Mouse (Mus musculus): ENCODE results near the gene Itga2. TPM values are rescaled to one million over a fixed set of nuclear protein-coding genes. Genes with fewer than 3 reads are reported as not detected.

Gene Itga2
- total RNA-seq, 1 experiment: 0.31 TPM

- in situ Hi-C loops (cut with MboI; ENCODE audit: low sequenced_read_pairs in 2 of 2, unreplicated experiment in 2 of 2): no loop called here
- Histone ChIP-seq H3K9ac (ENCODE audit: insufficient read depth, low read depth, low read length, poor library complexity, severe bottlenecking) (no peak overlapping the region), H3K4me3 (ENCODE audit: insufficient read depth in 1 of 2, low read depth in 1 of 2, low read length in 2 of 2, poor library complexity in 1 of 2, severe bottlenecking in 1 of 2) (no peak overlapping the region), H3K4me1 (ENCODE audit: control insufficient read depth in 2 of 2, insufficient read depth in 2 of 2, low read length in 2 of 2, poor library complexity in 1 of 2) (no peaks in the 10 kb centered on the region), H3K36me3 (ENCODE audit: control insufficient read depth, insufficient read depth, low read length, poor library complexity, severe bottlenecking) (no peaks in the 10 kb centered on the region), H3K27ac (ENCODE audit: insufficient read depth, low read depth, low read length, poor library complexity, severe bottlenecking) (no peak overlapping the region), H3K9me3 (ENCODE audit: control insufficient read depth, insufficient read depth, low read depth, low read length) (no peaks in the 10 kb centered on the region)
- DNase-seq (ENCODE audit: low read depth, low spot score): no peak
- no peak for TF ChIP-seq CHD2 (IDR thresholded peaks at IDR 0.05; ENCODE audit: low read depth, low read length)
- no peak for TF ChIP-seq ZNF384 (IDR thresholded peaks at IDR 0.05; ENCODE audit: low read depth, low read length)
- TF ChIP-seq MAFK (IDR thresholded peaks at IDR 0.05; ENCODE audit: insufficient read depth, low read depth, low read length): no peak
- TF ChIP-seq HCFC1 (IDR thresholded peaks at IDR 0.05; ENCODE audit: borderline replicate concordance, insufficient read depth, low read length): no peak
- no peak for TF ChIP-seq ZC3H11A (IDR thresholded peaks at IDR 0.05; ENCODE audit: borderline replicate concordance, low read depth, low read length)
Measured at GRCm38 (mm10) chr13:114809624-114810210, 122.2 kb downstream of the Itga2 start.

DNA sequence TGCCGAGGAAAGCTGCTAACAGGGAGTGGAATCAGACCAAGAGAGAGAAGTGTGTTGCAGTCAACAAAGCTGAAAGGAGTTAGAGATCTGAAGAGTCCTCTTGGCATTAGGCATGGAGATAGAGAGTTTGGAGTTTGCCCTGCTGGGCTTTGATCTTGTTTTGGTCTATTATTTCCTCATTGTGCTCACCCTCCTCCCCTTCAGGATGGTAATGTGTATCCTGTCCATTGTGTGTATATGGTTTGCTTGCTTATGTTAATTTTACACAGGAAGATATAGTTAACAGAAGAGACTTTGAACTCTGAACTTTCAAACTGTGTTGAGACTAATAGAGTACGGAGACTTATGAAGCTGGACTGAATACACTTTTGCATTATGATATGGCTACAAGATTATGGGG lies 128.9 kb downstream of the Itga2 start:
- Histone ChIP-seq H3K4me1 (ENCODE audit: control insufficient read depth in 2 of 2, insufficient read depth in 2 of 2, low read length in 2 of 2, poor library complexity in 1 of 2) (no peaks in the 10 kb centered on the region), H3K4me3 (ENCODE audit: insufficient read depth in 1 of 2, low read depth in 1 of 2, low read length in 2 of 2, poor library complexity in 1 of 2, severe bottlenecking in 1 of 2) (no peak overlapping the region), H3K9ac (ENCODE audit: insufficient read depth, low read depth, low read length, poor library complexity, severe bottlenecking) (no peak overlapping the region), H3K27ac (ENCODE audit: insufficient read depth, low read depth, low read length, poor library complexity, severe bottlenecking) (no peak overlapping the region), H3K9me3 (ENCODE audit: control insufficient read depth, insufficient read depth, low read depth, low read length) (no peaks in the 10 kb centered on the region), H3K36me3 (ENCODE audit: control insufficient read depth, insufficient read depth, low read length, poor library complexity, severe bottlenecking) (no peaks in the 10 kb centered on the region)
- no peak for DNase-seq (ENCODE audit: low read depth, low spot score)
- in situ Hi-C loops (cut with MboI; ENCODE audit: low sequenced_read_pairs in 2 of 2, unreplicated experiment in 2 of 2): no loop called here
- TF ChIP-seq ZNF384 (IDR thresholded peaks at IDR 0.05; ENCODE audit: low read depth, low read length) (no peak), HCFC1 (IDR thresholded peaks at IDR 0.05; ENCODE audit: borderline replicate concordance, insufficient read depth, low read length) (no peak), ZC3H11A (IDR thresholded peaks at IDR 0.05; ENCODE audit: borderline replicate concordance, low read depth, low read length) (no peak), MAFK (IDR thresholded peaks at IDR 0.05; ENCODE audit: insufficient read depth, low read depth, low read length) (no peak), CHD2 (IDR thresholded peaks at IDR 0.05; ENCODE audit: low read depth, low read length) (no peak)

- Histone ChIP-seq H3K9me3 (ENCODE audit: control insufficient read depth, insufficient read depth, low read depth, low read length) (no peaks in the 10 kb centered on the region), H3K36me3 (ENCODE audit: control insufficient read depth, insufficient read depth, low read length, poor library complexity, severe bottlenecking) (no peaks in the 10 kb centered on the region), H3K9ac (ENCODE audit: insufficient read depth, low read depth, low read length, poor library complexity, severe bottlenecking) (no peak overlapping the region), H3K27ac (ENCODE audit: insufficient read depth, low read depth, low read length, poor library complexity, severe bottlenecking) (no peak overlapping the region), H3K4me3 (ENCODE audit: insufficient read depth in 1 of 2, low read depth in 1 of 2, low read length in 2 of 2, poor library complexity in 1 of 2, severe bottlenecking in 1 of 2) (no peak overlapping the region), H3K4me1 (ENCODE audit: control insufficient read depth in 2 of 2, insufficient read depth in 2 of 2, low read length in 2 of 2, poor library complexity in 1 of 2) (no peaks in the 10 kb centered on the region)
- in situ Hi-C loops (cut with MboI; ENCODE audit: low sequenced_read_pairs in 2 of 2, unreplicated experiment in 2 of 2): no loop called here
- no peak for DNase-seq (ENCODE audit: low read depth, low spot score)
- no peak for TF ChIP-seq MAFK (IDR thresholded peaks at IDR 0.05; ENCODE audit: insufficient read depth, low read depth, low read length)
- TF ChIP-seq ZNF384 (IDR thresholded peaks at IDR 0.05; ENCODE audit: low read depth, low read length): no peak
- no peak for TF ChIP-seq CHD2 (IDR thresholded peaks at IDR 0.05; ENCODE audit: low read depth, low read length)
- no peak for TF ChIP-seq ZC3H11A (IDR thresholded peaks at IDR 0.05; ENCODE audit: borderline replicate concordance, low read depth, low read length)
- TF ChIP-seq HCFC1 (IDR thresholded peaks at IDR 0.05; ENCODE audit: borderline replicate concordance, insufficient read depth, low read length): no peak
Measured at GRCm38 (mm10) chr13:114801857-114802256, 130.0 kb downstream of the Itga2 start.

- Histone ChIP-seq H3K27ac (ENCODE audit: insufficient read depth, low read depth, low read length, poor library complexity, severe bottlenecking) (no peak overlapping the region), H3K9ac (ENCODE audit: insufficient read depth, low read depth, low read length, poor library complexity, severe bottlenecking) (no peak overlapping the region), H3K36me3 (ENCODE audit: control insufficient read depth, insufficient read depth, low read length, poor library complexity, severe bottlenecking) (no peaks in the 10 kb centered on the region), H3K4me1 (ENCODE audit: control insufficient read depth in 2 of 2, insufficient read depth in 2 of 2, low read length in 2 of 2, poor library complexity in 1 of 2) (no peaks in the 10 kb centered on the region), H3K4me3 (ENCODE audit: insufficient read depth in 1 of 2, low read depth in 1 of 2, low read length in 2 of 2, poor library complexity in 1 of 2, severe bottlenecking in 1 of 2) (no peak overlapping the region), H3K9me3 (ENCODE audit: control insufficient read depth, insufficient read depth, low read depth, low read length) (no peaks in the 10 kb centered on the region)
- in situ Hi-C loops (cut with MboI; ENCODE audit: low sequenced_read_pairs in 2 of 2, unreplicated experiment in 2 of 2): loop anchor here (25.0 kb wide), 1 partner anchor 906 kb away; no protein-coding TSS in a partner anchor
- TF ChIP-seq MAFK (IDR thresholded peaks at IDR 0.05; ENCODE audit: insufficient read depth, low read depth, low read length) (no peak), ZC3H11A (IDR thresholded peaks at IDR 0.05; ENCODE audit: borderline replicate concordance, low read depth, low read length) (0 out of 2 replicates have a peak, but pooled peaks have one; percentile 29)
- peak; percentile 28 for DNase-seq (ENCODE audit: low read depth, low spot score)
Measured at GRCm38 (mm10) chr13:114793250-114794030, 138.5 kb downstream of the Itga2 start.

Data from ES-E14 (cell line).